Mouse (Mus musculus): Measurements from ENCODE around the gene Nop56.

- TF ChIP-seq POLR2A (IDR thresholded peaks at IDR 0.05; ENCODE audit: insufficient read length, low read depth) (no peak), MYOG (IDR thresholded peaks at IDR 0.05; ENCODE audit: control insufficient read depth in 1 of 3, insufficient read depth in 1 of 3, insufficient read length in 2 of 3, low read depth in 2 of 3) (no peak), CEBPB (IDR thresholded peaks at IDR 0.05; ENCODE audit: insufficient read depth, poor library complexity, severe bottlenecking) (no peak), MYOD1 (IDR thresholded peaks at IDR 0.05; ENCODE audit: control insufficient read depth in 1 of 3, insufficient read length in 2 of 3, low read depth in 2 of 3) (no peak), MAX (IDR thresholded peaks at IDR 0.05; ENCODE audit: low read depth) (no peak), REST (IDR thresholded peaks at IDR 0.05; ENCODE audit: insufficient read depth, insufficient read length) (no peak), POLR2AphosphoS2 (IDR thresholded peaks at IDR 0.05; ENCODE audit: insufficient read length, low read depth) (no peak), E2F4 (IDR thresholded peaks at IDR 0.05; ENCODE audit: insufficient read depth) (no peak), USF1 (IDR thresholded peaks at IDR 0.05; ENCODE audit: low read depth) (no peak)
Observed at GRCm38 (mm10) chr2:130260822-130261221, 13.4 kb upstream of the Nop56 start.
